Mouse (Mus musculus) gastrocnemius, postnatal 10 days (tissue): Measurements from ENCODE around the gene Ly86. TPM values are rescaled to one million over a fixed set of nuclear protein-coding genes. Genes with fewer than 3 reads are reported as not detected.

Experiments
- DNase-seq: peaks from one replicate; pipeline ENCODE4 v3.0.0; 2021; ENCODE audit warnings: mixed read lengths
- total RNA-seq, 2 experiments: library from RNA; stranded (reverse); gene quantifications; 2 replicates each; pipeline ENCODE4 v1.2.3; 2021

Ly86 gene
- total RNA-seq, 2 experiments from 2014 or later = 1.3 to 2.3 TPM

DNA sequence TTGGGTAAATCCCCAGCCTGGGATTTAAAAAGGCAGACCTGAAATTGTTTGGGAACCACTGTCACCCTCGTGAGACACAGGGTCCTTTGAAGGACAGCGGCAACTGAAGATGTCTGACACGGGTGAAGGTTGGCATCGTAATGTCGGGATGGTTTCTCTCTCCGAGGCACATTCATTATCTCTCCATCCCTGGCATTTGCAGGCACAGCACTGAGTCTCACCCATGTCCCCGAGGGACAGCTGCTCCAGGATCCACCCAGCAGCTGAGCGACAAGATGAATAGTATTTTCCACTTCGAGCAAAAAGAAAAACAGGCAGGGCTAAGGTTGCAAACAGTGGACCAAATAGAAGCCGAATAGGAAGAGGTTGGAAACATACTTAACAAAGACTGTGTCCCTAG, 114.0 kb downstream of the Ly86 start:
- DNase-seq = no peak

- DNase-seq = peak; percentile 77
Measured at GRCm38 (mm10) chr13:37459957-37460930, 115.2 kb downstream of the Ly86 start.

- DNase-seq = no peak
Measured at GRCm38 (mm10) chr13:37462049-37462702, 117.2 kb downstream of the Ly86 start.

DNA sequence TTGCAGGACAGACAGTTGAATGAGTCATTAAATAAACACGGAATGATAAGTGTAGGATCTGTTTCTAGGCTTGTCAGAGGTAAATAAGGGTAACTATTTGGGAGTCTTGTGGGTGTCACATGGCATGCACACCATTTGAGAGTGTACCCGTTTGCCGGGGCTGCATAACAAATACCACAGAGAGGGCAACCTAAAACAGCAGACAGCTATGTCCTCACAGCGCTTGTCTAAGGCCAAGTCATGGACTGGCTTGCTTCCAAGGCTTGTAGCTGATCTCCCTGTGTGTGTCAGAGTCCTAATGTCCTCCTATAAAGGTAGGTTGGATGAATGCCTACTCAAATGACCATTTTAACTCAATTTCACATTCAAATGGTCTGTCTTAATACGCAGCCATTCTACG, 120.7 kb downstream of the Ly86 start:
- no peak for DNase-seq

GRCm38 (mm10) chr13:37467795-37468194, 122.8 kb downstream of the Ly86 start:
- peak; percentile 72 for DNase-seq
